In the genomic region with DNA sequence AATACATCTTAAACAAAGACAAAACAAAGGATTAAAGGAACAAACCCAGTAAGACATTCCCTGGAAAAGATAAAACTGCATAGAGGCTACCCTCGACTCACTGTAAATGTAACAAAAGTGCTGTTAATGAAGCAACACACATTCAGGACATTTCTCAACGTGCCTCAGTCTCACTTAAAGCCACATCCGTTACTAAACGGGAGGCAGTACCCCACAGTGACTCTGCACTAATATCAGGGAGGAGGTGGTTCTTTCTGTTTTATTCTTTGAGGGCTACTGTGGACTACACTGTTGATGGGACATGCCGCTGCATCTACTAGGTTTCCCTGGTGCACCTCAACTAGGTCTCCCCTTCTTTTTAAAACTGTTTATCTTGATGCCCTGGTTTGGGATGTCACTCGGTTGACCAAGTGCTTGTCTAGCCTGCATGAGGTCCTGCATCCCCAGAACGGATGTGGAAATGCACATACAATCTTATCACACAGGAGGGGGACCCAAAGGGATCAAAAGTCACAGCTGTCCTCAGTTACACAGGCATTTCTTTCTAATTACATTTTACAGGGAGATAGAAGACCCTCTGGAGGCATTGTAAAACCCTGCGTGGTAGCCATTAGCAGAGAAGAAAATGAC, we compare ENCODE assay signal across 16 mouse cellular contexts. TPM values are rescaled to one million over a fixed set of nuclear protein-coding genes. Genes with fewer than 3 reads are reported as not detected.
DNase-seq lines count a peak whose midpoint lies in the region; ATAC-seq and TF ChIP-seq lines count a peak whose summit lies in the region.
"Had no signal": no experiment of that assay in that cellular context is flagged by ENCODE, and none has a peak within 500 bp of the region (broad histone marks: within the 10 kb centered on the region; RNA-seq: fewer than 3 reads in every experiment).

No protein-coding gene starts in this region.

- no peaks in the 10 kb centered on the region for H3K27me3 ChIP-seq in liver, embryonic 14.5 days (ENCODE audit: control insufficient read depth, insufficient read depth, low read length)
- no peaks in the 10 kb centered on the region for H3K27me3 ChIP-seq in embryonic facial prominence, embryonic 10.5 days (replicated peaks; ENCODE audit: low read depth, poor library complexity, severe bottlenecking)
- H3K27me3 ChIP-seq: embryonic facial prominence, embryonic 12.5 days; kidney, embryonic 15.5 days had no signal

- H3K27ac ChIP-seq in liver, embryonic 14.5 days = no peak overlapping the region
- no peak overlapping the region for H3K27ac ChIP-seq in embryonic facial prominence, embryonic 10.5 days (replicated peaks)
- H3K27ac ChIP-seq: embryonic facial prominence, embryonic 12.5 days; kidney, embryonic 15.5 days; layer of hippocampus, adult 2 months; left cerebral cortex, adult 2 months had no signal

- H3K4me3 ChIP-seq in liver, embryonic 14.5 days (ENCODE audit: insufficient read depth in 1 of 2, low read depth in 2 of 2, low read length in 2 of 2) = no peak overlapping the region
- no peak overlapping the region for H3K4me3 ChIP-seq in lung, adult 2 months (replicated peaks; ENCODE audit: extremely low read depth, low read depth, low read length)
- H3K4me3 ChIP-seq in embryonic facial prominence, embryonic 10.5 days = no peak overlapping the region
- H3K4me3 ChIP-seq: embryonic facial prominence, embryonic 12.5 days; kidney, embryonic 15.5 days; layer of hippocampus, adult 2 months; left cerebral cortex, adult 2 months had no signal

- no peak for TF ChIP-seq EP300 in liver, embryonic 14.5 days (IDR thresholded peaks at IDR 0.05; ENCODE audit: low read depth)

- WGBS in liver, embryonic 14.5 days (ENCODE audit: insufficient replicate concordance) = 11% methylated on average over 8 of the region's 8 CpGs
- WGBS in lung, adult 2 months = 59% methylated on average over 8 of the region's 8 CpGs
- WGBS in embryonic facial prominence, embryonic 10.5 days = 57% methylated on average over 8 of the region's 8 CpGs

- peak; percentile 29 for DNase-seq in embryo, embryonic 10 days (ENCODE audit: low spot score)
- DNase-seq in embryo, embryonic 11 days = no peak
- DNase-seq in T-cell, adult 2 months (ENCODE audit: low spot score) = peak; percentile 36
- DNase-seq in liver, embryonic 14.5 days (ENCODE audit: low read depth in 3 of 3, low spot score in 3 of 3) = no peak
- DNase-seq in naive thymus-derived CD4-positive, alpha-beta T cell, adult 2 months (ENCODE audit: low read depth) = peak; percentile 56
- DNase-seq in lung, adult 2 months = no peak
- DNase-seq in adrenal gland, postnatal 14 days = no peak
- no peak for DNase-seq in embryonic facial prominence, embryonic 10.5 days (ENCODE audit: low spot score)
- DNase-seq: cerebellum, adult 9-10 months; heart, adult 18-20 months; lung, postnatal 36 days had no signal

- H3K9me3 ChIP-seq in liver, embryonic 14.5 days (ENCODE audit: control insufficient read depth, low read length) = no peaks in the 10 kb centered on the region
- no peaks in the 10 kb centered on the region for H3K9me3 ChIP-seq in embryonic facial prominence, embryonic 10.5 days
- H3K9me3 ChIP-seq: embryonic facial prominence, embryonic 12.5 days; kidney, embryonic 15.5 days had no signal

- ATAC-seq in liver, embryonic 14.5 days (ENCODE audit: insufficient read depth) = peak; percentile 40; the same call in 1 of the 2 replicates
- ATAC-seq: midbrain, embryonic 16.5 days had no signal

- TF ChIP-seq CTCF in liver, embryonic 14.5 days (IDR thresholded peaks at IDR 0.05; ENCODE audit: low read depth) = no peak
- TF ChIP-seq CTCF in lung, adult 2 months (IDR thresholded peaks at IDR 0.05; ENCODE audit: insufficient read depth, low read length) = no peak

- peaks cover 6 to 38% of the 10 kb centered on the region in 2 experiments for H3K4me1 ChIP-seq in liver, embryonic 14.5 days (replicated peaks; ENCODE audit: control insufficient read depth in 2 of 2, insufficient read depth in 2 of 2, low read length in 1 of 2)
- H3K4me1 ChIP-seq in lung, adult 2 months (ENCODE audit: control insufficient read depth, insufficient read depth, low read length) = peaks cover 14% of the 10 kb centered on the region
- peaks cover 23% of the 10 kb centered on the region for H3K4me1 ChIP-seq in embryonic facial prominence, embryonic 10.5 days

- no peak overlapping the region; the same call in 1 of the 2 replicates for H3K4me2 ChIP-seq in liver, embryonic 14.5 days (ENCODE audit: low read depth)
- H3K4me2 ChIP-seq: embryonic facial prominence, embryonic 12.5 days; kidney, embryonic 15.5 days had no signal

- TF ChIP-seq POLR2A in lung, adult 2 months (IDR thresholded peaks at IDR 0.05; ENCODE audit: borderline replicate concordance, extremely low read depth, low read depth, low read length) = no peak

- no peak overlapping the region; the same call in 1 of the 2 replicates for H3K9ac ChIP-seq in liver, embryonic 14.5 days (replicated peaks)
- H3K9ac ChIP-seq: embryonic facial prominence, embryonic 12.5 days; kidney, embryonic 15.5 days had no signal

- no peaks in the 10 kb centered on the region for H3K36me3 ChIP-seq in liver, embryonic 14.5 days (replicated peaks; ENCODE audit: control insufficient read depth, insufficient read depth, low read depth)
- H3K36me3 ChIP-seq in embryonic facial prominence, embryonic 10.5 days (replicated peaks) = no peaks in the 10 kb centered on the region
- H3K36me3 ChIP-seq: embryonic facial prominence, embryonic 12.5 days; kidney, embryonic 15.5 days had no signal

RNA-seq across cellular contexts. Expression of gene Itm2b, which starts 13.4 kb away (rescaled TPM):
- 203 and 206 TPM in 2 replicates for polyA plus RNA-seq in liver, embryonic 14.5 days (2012; rRNA removed)
- 396 and 431 TPM in 2 replicates for polyA plus RNA-seq in liver, embryonic 14.5 days (2014; fragmentation: Nextera tagmentation; extraction: Ambion mirVana)
- 1,455 and 1,580 TPM in 2 replicates for polyA plus RNA-seq in lung, adult 2 months (2012; rRNA removed)
- 848 and 849 TPM in 2 replicates for total RNA-seq in adrenal gland, postnatal 14 days (2021)
- polyA plus RNA-seq in embryonic facial prominence, embryonic 10.5 days (2016; fragmentation: Nextera tagmentation; extraction: Ambion mirVana) = 197 and 226 TPM in 2 replicates

Comparison
In these comparisons a context has a peak if more than half of its experiments do, and no peak if none do; other contexts are left out.
1. DNase-seq: peak in embryo, embryonic 10 days (single experiment), T-cell, adult 2 months (single experiment) and naive thymus-derived CD4-positive, alpha-beta T cell, adult 2 months (single experiment); none in embryo, embryonic 11 days (single experiment), liver, embryonic 14.5 days (0 of 3), lung, adult 2 months (single experiment), adrenal gland, postnatal 14 days (single experiment) and embryonic facial prominence, embryonic 10.5 days (single experiment).